Mouse (Mus musculus) MEL (cell line): Measurements from ENCODE around the gene Hbb-bs. TPM values are rescaled to one million over a fixed set of nuclear protein-coding genes. Genes with fewer than 3 reads are reported as not detected.

Experiments used
- DNase-seq: peaks from one replicate; pipeline ENCODE4 v3.0.0; 2011; ENCODE audit warnings: low read depth, low spot score
- H3K27ac ChIP-seq: 2 replicates; pipeline ENCODE4 v1.5.1; 2012; ENCODE audit warnings: low read depth, mild to moderate bottlenecking, control low read depth, low read length, moderate library complexity; ENCODE audit not compliant: control insufficient read depth
- H3K27me3 ChIP-seq, 2 experiments: fragments of 150-350 bp in 1 of 2; sonication (generic) in 1 of 2; 2 replicates each; pipeline ENCODE4 v1.6.1; 2012; ENCODE audit warnings: low read length in 2 of 2, mild to moderate bottlenecking in 2 of 2, improper control_type of control experiment in 1 of 2, moderate library complexity in 1 of 2; ENCODE audit not compliant: insufficient read depth in 2 of 2, control insufficient read depth in 1 of 2
- H3K36me3 ChIP-seq, 2 experiments: 2 replicates each; pipeline ENCODE4 v1.6.1; 2012 to 2014; ENCODE audit warnings: low read length in 2 of 2, improper control_type of control experiment in 1 of 2, inconsistent platforms in 1 of 2, mild to moderate bottlenecking in 1 of 2; ENCODE audit not compliant: insufficient read depth in 2 of 2, control insufficient read depth in 1 of 2
- H3K4me1 ChIP-seq, 2 experiments: fragments of 150-350 bp in 1 of 2; sonication (generic) in 1 of 2; 2 replicates each; pipeline ENCODE4 v1.6.1; 2012; ENCODE audit warnings: low read length in 2 of 2, improper control_type of control experiment in 1 of 2, mild to moderate bottlenecking in 1 of 2; ENCODE audit not compliant: insufficient read depth in 2 of 2, control insufficient read depth in 1 of 2
- H3K4me3 ChIP-seq, 2 experiments: fragments of 150-350 bp in 1 of 2; sonication (generic) in 1 of 2; 2 replicates each; pipeline ENCODE4 v1.5.1; 2012; ENCODE audit warnings: low read depth in 2 of 2, low read length in 2 of 2, mild to moderate bottlenecking in 2 of 2, moderate library complexity in 2 of 2, control low read depth in 1 of 2, improper control_type of control experiment in 1 of 2; ENCODE audit not compliant: control insufficient read depth in 1 of 2, insufficient read depth in 1 of 2
- H3K79me2 ChIP-seq: 2 replicates; pipeline ENCODE4 v1.6.1; 2012; ENCODE audit warnings: mild to moderate bottlenecking, low read length, moderate library complexity; ENCODE audit not compliant: control insufficient read depth, poor library complexity, insufficient read depth
- H3K9ac ChIP-seq: 2 replicates; pipeline ENCODE4 v1.6.1; 2012; ENCODE audit warnings: low read depth, mild to moderate bottlenecking, control low read depth, low read length, moderate library complexity; ENCODE audit not compliant: control insufficient read depth, poor library complexity, severe bottlenecking
- H3K9me3 ChIP-seq: fragments of 150-350 bp; sonication (generic); replicated peaks from 2 replicates; pipeline ENCODE4 v1.6.1; 2012; ENCODE audit warnings: mild to moderate bottlenecking, low read length, improper control_type of control experiment, moderate library complexity; ENCODE audit not compliant: insufficient read depth
- BHLHE40 ChIP-seq: IDR thresholded peaks from 2 replicates; pipeline ENCODE4 v1.6.1; 2012; ENCODE audit warnings: low read depth, mild to moderate bottlenecking, inconsistent platforms, low read length, improper control_type of control experiment, borderline replicate concordance
- CHD1 ChIP-seq: IDR thresholded peaks from 2 replicates; pipeline ENCODE4 v1.6.1; 2012; ENCODE audit warnings: low read depth, mild to moderate bottlenecking, inconsistent platforms, low read length, improper control_type of control experiment
- CHD2 ChIP-seq: IDR thresholded peaks from 2 replicates; pipeline ENCODE4 v1.6.1; 2011; ENCODE audit warnings: low read length, improper control_type of control experiment
- CTCF ChIP-seq, 3 experiments: IDR thresholded peaks in 2 of 3; conservative IDR thresholded peaks in 1 of 3; 2 replicates each; pipeline ENCODE4 v1.5.1; 2011 to 2012; ENCODE audit warnings: low read length in 3 of 3, low read depth in 2 of 3, mild to moderate bottlenecking in 2 of 3, improper control_type of control experiment in 1 of 3, inconsistent platforms in 1 of 3, mixed read lengths in 1 of 3, moderate library complexity in 1 of 3; ENCODE audit not compliant: control insufficient read depth in 1 of 3, insufficient read depth in 1 of 3, poor library complexity in 1 of 3, severe bottlenecking in 1 of 3
- E2F4 ChIP-seq: IDR thresholded peaks from 2 replicates; pipeline ENCODE4 v1.6.1; 2011; ENCODE audit warnings: low read depth, low read length, improper control_type of control experiment, borderline replicate concordance
- ELF1 ChIP-seq: IDR thresholded peaks from 2 replicates; pipeline ENCODE4 v1.6.1; 2014; ENCODE audit warnings: low read depth, mild to moderate bottlenecking, inconsistent platforms, low read length, improper control_type of control experiment, moderate library complexity
- EP300 ChIP-seq, 2 experiments: IDR thresholded peaks; 2 replicates each; pipeline ENCODE4 v1.6.1; 2011; ENCODE audit warnings: improper control_type of control experiment in 2 of 2, low read length in 2 of 2, low read depth in 1 of 2, mild to moderate bottlenecking in 1 of 2
- ETS1 ChIP-seq: IDR thresholded peaks from 2 replicates; pipeline ENCODE4 v1.6.1; 2012; ENCODE audit warnings: low read depth, mild to moderate bottlenecking, inconsistent platforms, low read length, improper control_type of control experiment, moderate library complexity
- GATA1 ChIP-seq: IDR thresholded peaks from 2 replicates; pipeline ENCODE4 v1.6.1; 2011; ENCODE audit warnings: low read depth, low read length, improper control_type of control experiment
- HCFC1 ChIP-seq: IDR thresholded peaks from 2 replicates; pipeline ENCODE4 v1.6.1; 2012; ENCODE audit warnings: low read depth, mild to moderate bottlenecking, inconsistent platforms, low read length, improper control_type of control experiment, moderate library complexity
- JUND ChIP-seq: IDR thresholded peaks from 2 replicates; pipeline ENCODE4 v1.6.1; 2011; ENCODE audit warnings: low read depth, mild to moderate bottlenecking, improper control_type of control experiment, low read length
- KAT2A ChIP-seq: conservative IDR thresholded peaks from 2 replicates; pipeline ENCODE4 v1.6.1; 2012; ENCODE audit warnings: low read depth, low read length, improper control_type of control experiment, inconsistent platforms
- MAFK ChIP-seq: IDR thresholded peaks from 2 replicates; pipeline ENCODE4 v1.6.1; 2011; ENCODE audit warnings: low read depth, mild to moderate bottlenecking, low read length, improper control_type of control experiment, borderline replicate concordance
- MAX ChIP-seq: IDR thresholded peaks from 2 replicates; pipeline ENCODE4 v1.6.1; 2011; ENCODE audit warnings: low read length, improper control_type of control experiment
- MAZ ChIP-seq: IDR thresholded peaks from 2 replicates; pipeline ENCODE4 v1.6.1; 2012; ENCODE audit warnings: low read depth, mild to moderate bottlenecking, inconsistent platforms, low read length, improper control_type of control experiment
- MEF2A ChIP-seq: IDR thresholded peaks from 2 replicates; pipeline ENCODE4 v1.6.1; 2014; ENCODE audit warnings: low read depth, mild to moderate bottlenecking, inconsistent platforms, low read length, improper control_type of control experiment; ENCODE audit not compliant: poor library complexity, insufficient replicate concordance, severe bottlenecking; ENCODE audit errors: extremely low read depth
- MXI1 ChIP-seq: IDR thresholded peaks from 2 replicates; pipeline ENCODE4 v1.6.1; 2011; ENCODE audit warnings: mild to moderate bottlenecking, low read depth, low read length, improper control_type of control experiment
- MYB ChIP-seq: IDR thresholded peaks from 2 replicates; pipeline ENCODE4 v1.6.1; 2011; ENCODE audit warnings: mild to moderate bottlenecking, low read depth, low read length, improper control_type of control experiment
- MYC ChIP-seq: IDR thresholded peaks from 2 replicates; pipeline ENCODE4 v1.6.1; 2011; ENCODE audit warnings: low read depth, mild to moderate bottlenecking, low read length, improper control_type of control experiment, moderate library complexity
- NELFE ChIP-seq: IDR thresholded peaks from 2 replicates; pipeline ENCODE4 v1.6.1; 2011; ENCODE audit warnings: low read depth, low read length, improper control_type of control experiment
- NRF1 ChIP-seq: IDR thresholded peaks from 2 replicates; pipeline ENCODE4 v1.6.1; 2014; ENCODE audit warnings: low read depth, mild to moderate bottlenecking, inconsistent platforms, low read length, improper control_type of control experiment, moderate library complexity; ENCODE audit not compliant: poor library complexity, insufficient read depth, severe bottlenecking
- POLR2A ChIP-seq, 2 experiments: IDR thresholded peaks; 2 replicates each; pipeline ENCODE4 v1.6.1; 2011 to 2012; ENCODE audit warnings: low read length in 2 of 2, mild to moderate bottlenecking in 2 of 2, control low read depth in 1 of 2, improper control_type of control experiment in 1 of 2, low read depth in 1 of 2, moderate library complexity in 1 of 2; ENCODE audit not compliant: control insufficient read depth in 1 of 2, insufficient read depth in 1 of 2, poor library complexity in 1 of 2
- POLR2AphosphoS2 ChIP-seq: IDR thresholded peaks from 2 replicates; pipeline ENCODE4 v1.6.1; 2011; ENCODE audit warnings: low read length, improper control_type of control experiment
- POLR2AphosphoS5 ChIP-seq: IDR thresholded peaks from 2 replicates; pipeline ENCODE4 v1.6.1; 2012; ENCODE audit warnings: low read depth, borderline replicate concordance, mild to moderate bottlenecking, inconsistent platforms, low read length, moderate library complexity, mixed read lengths
- RAD21 ChIP-seq: IDR thresholded peaks from 2 replicates; pipeline ENCODE4 v1.6.1; 2011; ENCODE audit warnings: mild to moderate bottlenecking, low read depth, low read length, improper control_type of control experiment
- RCOR1 ChIP-seq: IDR thresholded peaks from 2 replicates; pipeline ENCODE4 v1.6.1; 2012; ENCODE audit warnings: low read depth, mild to moderate bottlenecking, inconsistent platforms, low read length, improper control_type of control experiment
- SIN3A ChIP-seq: IDR thresholded peaks from 2 replicates; pipeline ENCODE4 v1.6.1; 2012; ENCODE audit warnings: low read length, improper control_type of control experiment, inconsistent platforms
- SMC3 ChIP-seq: IDR thresholded peaks from 2 replicates; pipeline ENCODE4 v1.6.1; 2011; ENCODE audit warnings: low read depth, low read length, improper control_type of control experiment
- TAL1 ChIP-seq: IDR thresholded peaks from 2 replicates; pipeline ENCODE4 v1.6.1; 2012; ENCODE audit warnings: mild to moderate bottlenecking, inconsistent platforms, low read length, moderate library complexity, mixed read lengths
- TBP ChIP-seq: IDR thresholded peaks from 2 replicates; pipeline ENCODE4 v1.8.0; 2011; ENCODE audit warnings: low read depth, low read length, improper control_type of control experiment
- UBTF ChIP-seq: IDR thresholded peaks from 2 replicates; pipeline ENCODE4 v1.6.1; 2012; ENCODE audit warnings: low read depth, mild to moderate bottlenecking, inconsistent platforms, low read length, improper control_type of control experiment, moderate library complexity, borderline replicate concordance; ENCODE audit not compliant: insufficient read depth
- USF1 ChIP-seq: IDR thresholded peaks from 2 replicates; pipeline ENCODE4 v1.6.1; 2014; ENCODE audit warnings: low read depth, mild to moderate bottlenecking, inconsistent platforms, low read length, improper control_type of control experiment, moderate library complexity
- ZC3H11A ChIP-seq: IDR thresholded peaks from 2 replicates; pipeline ENCODE4 v1.6.1; 2012; ENCODE audit warnings: low read depth, mild to moderate bottlenecking, inconsistent platforms, low read length, improper control_type of control experiment
- ZKSCAN1 ChIP-seq: IDR thresholded peaks from 2 replicates; pipeline ENCODE4 v1.6.1; 2012; ENCODE audit warnings: low read depth, mild to moderate bottlenecking, inconsistent platforms, low read length, improper control_type of control experiment, moderate library complexity
- ZMIZ1 ChIP-seq: IDR thresholded peaks from 2 replicates; pipeline ENCODE4 v1.6.1; 2012; ENCODE audit warnings: low read depth, mild to moderate bottlenecking, inconsistent platforms, low read length, improper control_type of control experiment, moderate library complexity
- ZNF384 ChIP-seq: IDR thresholded peaks from 2 replicates; pipeline ENCODE4 v1.6.1; 2012; ENCODE audit warnings: low read depth, mild to moderate bottlenecking, inconsistent platforms, low read length, improper control_type of control experiment
- polyA plus RNA-seq, 2 experiments: library from polyadenylated mRNA; stranded (reverse) in 1 of 2; unstranded in 1 of 2; fragments of >175 nt in 1 of 2; fragments of >200 nt in 1 of 2; gene quantifications; 2 replicates each; pipeline versions ENCODE4 v1.2.1 to v1.2.4; 2012; ENCODE audit warnings: low replicate concordance in 2 of 2, low read depth in 1 of 2; ENCODE audit not compliant: insufficient read length in 2 of 2, insufficient read depth in 1 of 2, missing spikeins in 1 of 2
- total RNA-seq: library from RNA; depleted of rRNA; stranded (reverse); fragments of 300-350 nt; gene quantifications from 2 replicates; pipeline ENCODE4 v1.2.3, GENCODE M21; 2012

The Hbb-bs gene
- total and polyA plus RNA-seq, 3 experiments, result 79.0 to 208 TPM; not detected in 1

GRCm38 (mm10) chr7:103859076-103859475, 31.2 kb upstream of the Hbb-bs start (continued):
- no peak for TF ChIP-seq MYB
- no peak for TF ChIP-seq POLR2AphosphoS2

DNA sequence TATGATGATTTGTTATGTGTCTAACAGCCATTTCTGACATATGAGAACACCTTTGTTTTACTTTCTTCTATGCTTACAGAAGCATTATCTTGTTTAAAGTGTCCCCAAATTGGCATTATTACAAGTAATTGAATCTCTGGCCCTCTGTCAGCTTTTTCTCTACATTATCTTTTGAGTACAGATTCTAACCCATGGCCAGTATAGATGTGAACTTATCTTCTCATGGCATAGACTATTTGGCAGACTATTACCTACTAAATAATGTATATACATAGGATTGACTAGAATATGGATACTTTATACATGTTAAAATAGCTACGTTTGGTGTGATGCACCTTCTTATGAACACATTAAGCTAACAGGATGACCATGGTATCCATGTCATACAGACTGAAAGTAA, 26.8 kb upstream of the Hbb-bs start:
- H3K27me3 ChIP-seq, result no peaks in the 10 kb centered on the region
- H3K79me2 ChIP-seq, result no peaks in the 10 kb centered on the region
- no peak overlapping the region for H3K4me3 ChIP-seq
- no peak overlapping the region for H3K27ac ChIP-seq
- peaks cover 0 to 24% of the 10 kb centered on the region in 2 experiments; a peak in 2 of 4 replicates for H3K36me3 ChIP-seq
- DNase-seq, result peak; percentile 70
- H3K9me3 ChIP-seq, result no peaks in the 10 kb centered on the region
- peaks cover 9 to 24% of the 10 kb centered on the region in 2 experiments for H3K4me1 ChIP-seq
- H3K9ac ChIP-seq, result no peak overlapping the region
- TF ChIP-seq ZC3H11A (no peak), MAZ (no peak), NELFE (no peak), UBTF (no peak), USF1 (no peak), ETS1 (peak; percentile 89), EP300 (IDR thresholded peaks at IDR 0.05; ENCODE audit: low read depth in 1 of 2, low read length in 2 of 2) (peak; percentile 89 to 91), BHLHE40 (no peak), ZMIZ1 (no peak), CHD1 (no peak), JUND (no peak), POLR2AphosphoS2 (no peak), RCOR1 (peak; percentile 98), HCFC1 (no peak), GATA1 (peak; percentile 86), ZNF384 (no peak), E2F4 (no peak), ZKSCAN1 (no peak), ELF1 (no peak), POLR2AphosphoS5 (no peak), KAT2A (peak; percentile 23; the same call in 1 of the 2 replicates), MXI1 (no peak), SMC3 (no peak), POLR2A (IDR thresholded peaks at IDR 0.05; ENCODE audit: control insufficient read depth in 1 of 2, insufficient read depth in 1 of 2, low read depth in 1 of 2, low read length in 2 of 2, poor library complexity in 1 of 2) (no peak), MEF2A (peak; percentile 44; the same call in 1 of the 2 replicates), CTCF (IDR thresholded peaks at IDR 0.05 in 2 of 3, conservative IDR thresholded peaks at IDR 0.05 in 1 of 3; ENCODE audit: control insufficient read depth in 1 of 3, insufficient read depth in 1 of 3, low read depth in 2 of 3, low read length in 3 of 3, poor library complexity in 1 of 3, severe bottlenecking in 1 of 3) (no peak), NRF1 (no peak), MYC (0 out of 2 replicates have a peak, but pooled peaks have one; percentile 35), MAFK (peak; percentile 67; the same call in 1 of the 2 replicates), TBP (no peak), TAL1 (peak; percentile 71), CHD2 (no peak), MAX (no peak), SIN3A (no peak), RAD21 (no peak), MYB (no peak)
